Mouse (Mus musculus): ENCODE results near the gene Exoc7.

DNA sequence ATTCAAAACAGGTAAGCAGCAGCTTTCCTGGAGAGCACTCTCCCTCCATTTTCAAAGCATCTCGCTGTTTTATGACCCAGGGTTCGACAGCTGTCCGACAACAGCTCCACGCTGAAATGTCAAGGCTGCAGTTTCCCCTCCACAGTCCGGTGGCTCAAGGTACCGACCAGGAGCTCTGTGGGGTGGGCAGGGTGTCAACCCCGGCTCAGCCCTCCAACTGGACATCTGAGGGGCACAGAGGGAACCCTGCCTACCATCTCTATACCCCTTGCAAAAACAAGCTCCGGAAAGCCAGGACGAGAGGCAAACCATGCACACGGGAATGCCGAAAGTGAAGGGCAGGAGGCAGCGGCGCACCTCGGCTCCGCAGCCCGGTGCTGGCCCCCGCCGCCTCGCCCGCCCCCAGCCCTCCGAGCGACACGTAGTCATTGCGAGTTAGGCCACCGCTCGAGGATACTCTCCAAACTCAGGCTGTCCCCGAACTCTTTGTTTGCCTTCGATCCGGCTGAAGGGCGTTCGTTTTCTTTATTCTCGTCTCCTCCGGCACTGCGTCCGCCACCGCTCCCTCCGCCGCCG, 33.5 kb downstream of the Exoc7 start:
- TF ChIP-seq CTCF (IDR thresholded peaks at IDR 0.05; ENCODE audit: control insufficient read depth, insufficient read depth, insufficient replicate concordance, low read depth, low read length) = no peak
- TF ChIP-seq POLR2A (IDR thresholded peaks at IDR 0.05; ENCODE audit: control insufficient read depth, low read depth, low read length) = no peak

All from testis, adult 2 months (tissue).